Mouse (Mus musculus): ENCODE results near the gene Ctnnd2.

DNA sequence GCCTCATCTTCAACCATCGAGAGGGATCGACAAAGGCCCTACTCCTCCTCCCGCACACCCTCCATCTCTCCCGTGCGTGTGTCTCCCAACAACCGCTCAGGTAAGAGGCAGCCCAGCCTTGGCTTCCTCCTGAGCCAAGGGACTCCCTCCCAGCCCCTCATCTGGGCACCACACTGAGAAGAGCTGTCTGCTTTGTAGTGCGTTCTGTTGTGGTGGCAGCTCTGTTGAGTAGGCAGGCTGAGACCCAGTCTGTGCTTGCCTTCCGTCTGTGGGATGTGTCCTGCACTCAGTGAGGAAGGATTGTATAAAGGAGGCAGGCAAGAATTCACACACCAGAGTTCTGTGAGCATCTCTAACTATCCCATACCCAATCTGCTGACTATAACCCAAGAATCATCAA lies 832.6 kb downstream of the Ctnnd2 start:
- TF ChIP-seq CTCF (IDR thresholded peaks at IDR 0.05; ENCODE audit: low read depth) (no peak), EP300 (IDR thresholded peaks at IDR 0.05; ENCODE audit: low read depth) (no peak)

All from liver, postnatal 0 days (tissue).